Mouse (Mus musculus) megakaryocyte-erythroid progenitor cell, adult 5-6 weeks (primary cell): ENCODE measurements around the gene Dnmt3l. TPM values are rescaled to one million over a fixed set of nuclear protein-coding genes. Genes with fewer than 3 reads are reported as not detected.
"Not testable (repeated sequence)": the region's sequence is repeated elsewhere in the genome, so short reads cannot be mapped to it uniquely, and the experiment has no call there.

Source experiments
- ATAC-seq: replicated peaks from 2 replicates; pipeline ENCODE4 v1.8.0; 2016; ENCODE audit warnings: mild to moderate bottlenecking, inconsistent platforms; ENCODE audit not compliant: severe bottlenecking, poor library complexity, low FRiP score, low TSS enrichment
- total RNA-seq, 2 experiments: library from RNA; stranded (forward) in 1 of 2; stranded (reverse) in 1 of 2; fragments of 200-1000, 215-1000 nt in 1 of 2; fragments of >200 nt in 1 of 2; fragmentation: Nextera tagmentation in 1 of 2; gene quantifications; 2 replicates each; pipeline ENCODE4 v1.2.3; 2014 to 2017

Gene Dnmt3l
- total RNA-seq (2014; fragmentation: Nextera tagmentation) (not detected in 2 replicates), total RNA-seq (2017) (not detected in 2 replicates)

DNA sequence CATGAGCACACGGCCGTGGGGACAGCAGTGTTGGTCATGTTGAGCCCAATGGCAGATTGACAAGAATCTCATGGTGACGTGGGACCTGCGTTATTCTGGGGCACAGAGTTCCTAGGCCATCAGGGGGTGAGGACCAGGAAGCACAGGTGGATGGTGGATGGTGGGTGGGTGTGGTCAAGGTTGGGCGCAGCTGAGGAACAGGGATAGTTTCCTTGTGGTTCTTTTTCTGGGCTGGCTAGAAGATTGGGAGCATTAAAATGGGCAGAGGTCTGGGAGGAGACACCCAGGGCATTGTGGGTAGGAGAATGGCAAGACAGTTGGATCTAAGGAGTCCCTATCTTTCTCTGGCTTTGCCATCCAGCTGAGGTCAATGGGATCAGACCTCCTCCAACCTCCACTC is at the start of gene Dnmt3l:
TSS of gene Dnmt3l (plus strand) at position 301 of the 400 bp plus-strand sequence.
- no peak for ATAC-seq

DNA sequence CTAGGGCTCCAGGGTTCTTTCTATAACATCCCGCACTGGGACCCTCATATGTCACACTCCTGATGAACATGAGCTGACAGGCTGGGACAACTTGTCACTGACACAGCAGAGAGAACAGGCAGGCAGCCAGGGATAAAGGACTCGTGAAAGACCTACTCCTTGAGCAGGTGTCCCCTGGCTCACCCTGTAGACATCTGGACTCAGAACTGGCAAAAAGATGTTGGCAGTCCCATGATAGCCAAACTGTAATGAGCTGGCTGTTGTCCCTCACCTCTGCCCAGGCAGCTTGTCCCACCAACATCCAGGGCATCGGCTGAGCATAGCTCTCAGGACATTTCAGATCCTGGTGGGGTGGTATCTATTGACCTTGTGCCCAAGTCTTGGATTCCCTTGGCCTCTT is 46.1 kb upstream of the Dnmt3l start:
- ATAC-seq: no peak

DNA sequence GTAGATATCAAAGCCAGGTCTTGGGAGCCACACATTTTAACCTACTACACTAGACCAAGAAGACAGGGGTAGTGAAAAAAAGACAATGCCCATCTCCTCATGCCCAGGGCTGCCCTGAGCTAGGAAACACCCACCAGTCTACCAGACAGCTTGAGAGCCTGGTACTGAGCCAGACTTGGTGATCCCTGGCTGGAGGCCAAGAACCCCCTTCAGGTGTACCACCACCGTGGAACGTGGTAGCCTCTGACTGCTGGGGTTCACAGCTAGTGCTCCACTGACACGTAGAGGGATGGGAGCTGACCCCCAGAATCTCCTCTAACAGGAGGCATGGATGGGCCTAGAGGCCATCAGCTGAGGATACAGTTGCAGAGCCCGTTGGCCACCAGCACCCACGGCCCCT is 41.5 kb upstream of the Dnmt3l start:
- no peak for ATAC-seq

DNA sequence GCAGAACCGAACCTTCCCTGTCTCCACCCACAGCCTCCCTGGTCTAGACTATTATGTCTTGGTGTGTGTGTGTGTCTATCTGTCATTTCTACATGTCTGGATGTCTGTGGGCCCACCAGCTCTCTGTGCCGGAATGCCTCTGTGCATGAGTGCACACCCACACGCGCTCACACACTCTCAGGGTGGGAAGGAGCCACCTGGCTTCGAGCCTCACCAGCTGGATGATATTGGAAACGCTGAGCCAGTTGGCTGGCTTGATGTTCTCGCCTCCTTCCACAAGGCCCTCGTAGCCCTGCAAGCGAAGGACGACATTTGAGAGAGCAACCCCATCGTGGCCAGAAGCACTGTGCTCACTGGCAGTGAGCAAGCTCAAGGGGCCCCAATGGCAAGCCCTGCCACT is 40.0 kb upstream of the Dnmt3l start:
- no peak for ATAC-seq

DNA sequence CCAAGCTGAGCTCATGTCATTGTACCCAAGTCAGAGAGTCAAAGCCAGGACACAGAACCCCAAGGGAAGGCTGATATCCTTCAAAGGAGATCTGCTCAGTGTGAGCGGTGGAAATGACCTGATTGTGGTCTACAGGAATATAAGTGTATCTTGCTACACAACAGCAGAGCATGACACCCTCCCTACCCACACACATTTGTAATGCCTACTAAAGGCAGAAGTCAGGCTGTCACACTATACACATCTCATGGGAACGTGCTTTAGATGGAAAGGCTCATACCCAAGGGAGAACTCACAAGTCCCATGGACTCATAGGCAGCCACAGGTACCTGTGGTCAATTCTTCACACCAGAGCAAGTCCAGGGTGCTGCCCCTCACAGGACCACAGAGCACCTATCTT is 39.4 kb upstream of the Dnmt3l start:
- no peak for ATAC-seq

DNA sequence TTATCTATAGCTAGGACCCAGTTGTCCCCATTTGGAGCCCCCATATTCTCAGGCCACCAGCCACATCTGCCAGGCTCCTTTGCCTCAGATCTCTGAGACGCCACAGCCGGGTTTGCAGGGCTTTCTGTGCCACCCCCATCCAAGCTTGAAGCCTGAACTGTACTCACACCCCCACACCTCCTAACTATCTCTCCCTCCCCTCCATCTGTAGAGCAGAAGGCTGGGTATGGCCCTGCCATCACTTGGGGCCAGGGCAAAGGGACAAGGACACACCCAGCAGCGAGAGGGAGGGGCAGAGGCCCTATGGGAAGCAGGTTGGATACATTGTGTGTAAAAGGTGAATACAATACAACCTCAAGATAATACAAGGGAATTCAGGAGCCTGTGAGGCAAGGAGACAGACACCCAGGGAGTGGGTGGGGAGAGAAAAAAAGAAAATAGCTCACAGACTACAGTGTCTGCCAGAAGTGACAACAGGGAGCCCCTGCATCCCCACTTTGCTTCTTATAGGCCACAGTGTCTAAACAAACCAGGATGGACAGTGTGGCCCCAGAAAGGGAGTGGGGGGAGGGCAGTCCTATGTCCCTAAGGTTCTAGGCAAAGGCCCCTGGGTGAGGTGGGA is 37.2 kb upstream of the Dnmt3l start:
- ATAC-seq: no peak

DNA sequence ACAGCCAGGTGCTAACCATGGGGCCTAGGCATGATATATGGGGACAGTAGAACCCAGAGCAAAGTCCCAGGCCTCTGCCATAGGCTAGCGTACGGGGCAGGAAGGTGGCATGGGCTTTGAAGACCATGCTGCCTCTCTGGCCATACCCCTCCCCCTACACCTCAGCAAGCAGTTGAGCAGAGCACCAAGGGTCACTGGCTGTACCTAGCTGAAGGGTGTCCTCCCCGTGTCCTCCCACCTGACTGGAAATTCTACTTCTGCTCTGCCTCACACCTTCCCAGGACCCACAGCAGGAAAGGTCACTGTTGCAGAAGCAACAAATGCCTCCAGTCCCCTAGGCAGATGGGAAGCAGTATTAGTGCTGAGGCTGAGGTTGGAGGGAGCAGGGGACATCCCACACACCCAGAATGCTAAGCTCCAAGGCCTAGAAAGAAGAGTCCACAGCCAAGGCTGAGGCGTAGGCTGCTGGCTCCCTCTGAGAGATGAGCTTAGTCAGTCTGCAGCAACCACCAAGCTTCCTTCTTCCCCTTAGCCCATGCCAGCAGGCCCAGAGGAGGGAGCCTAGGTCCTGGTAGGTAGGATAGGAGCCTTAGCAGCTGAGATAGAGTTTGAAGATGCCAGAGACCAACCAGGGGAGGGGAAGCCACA is 35.8 kb upstream of the Dnmt3l start:
- no peak for ATAC-seq

DNA sequence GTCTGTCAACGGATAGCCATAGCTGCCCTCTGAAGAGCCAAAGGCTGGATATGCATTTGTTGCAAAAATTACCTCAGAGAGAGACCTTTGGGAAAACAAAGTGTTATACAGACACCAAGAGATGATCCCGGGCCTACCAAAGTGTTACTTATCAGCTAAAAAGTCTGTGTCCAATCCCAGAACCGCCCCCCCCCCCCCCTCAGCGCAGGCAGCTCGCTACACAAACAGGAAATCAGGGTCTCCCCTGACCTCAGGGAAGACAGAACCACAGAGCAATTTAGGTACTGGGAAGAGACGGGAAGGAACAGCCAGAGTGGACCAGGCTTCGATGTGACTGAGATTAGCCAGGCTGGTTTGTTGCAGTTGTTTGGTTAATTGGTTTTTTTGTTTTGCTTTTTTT is 34.5 kb upstream of the Dnmt3l start:
- ATAC-seq: no peak

DNA sequence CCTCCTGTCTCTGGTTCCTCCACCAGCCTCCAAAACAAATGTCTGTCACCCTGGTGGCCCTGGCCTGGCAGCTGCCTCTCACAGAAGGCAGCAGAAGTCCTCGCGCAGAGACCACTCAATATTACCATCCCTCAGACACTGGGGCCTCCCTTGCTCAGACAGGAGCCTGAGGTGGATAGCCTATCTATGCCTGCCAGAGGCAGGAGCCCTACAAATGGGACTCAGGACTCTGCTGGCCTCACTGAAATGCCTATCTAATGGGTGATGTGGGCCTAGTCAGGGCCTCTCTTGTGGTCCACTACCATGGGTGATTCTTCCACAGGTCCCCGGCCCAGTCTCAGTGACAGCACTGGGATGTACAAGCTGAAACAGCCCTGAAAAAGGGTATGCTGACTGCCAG is 33.6 kb upstream of the Dnmt3l start:
- ATAC-seq: peak; percentile 46

DNA sequence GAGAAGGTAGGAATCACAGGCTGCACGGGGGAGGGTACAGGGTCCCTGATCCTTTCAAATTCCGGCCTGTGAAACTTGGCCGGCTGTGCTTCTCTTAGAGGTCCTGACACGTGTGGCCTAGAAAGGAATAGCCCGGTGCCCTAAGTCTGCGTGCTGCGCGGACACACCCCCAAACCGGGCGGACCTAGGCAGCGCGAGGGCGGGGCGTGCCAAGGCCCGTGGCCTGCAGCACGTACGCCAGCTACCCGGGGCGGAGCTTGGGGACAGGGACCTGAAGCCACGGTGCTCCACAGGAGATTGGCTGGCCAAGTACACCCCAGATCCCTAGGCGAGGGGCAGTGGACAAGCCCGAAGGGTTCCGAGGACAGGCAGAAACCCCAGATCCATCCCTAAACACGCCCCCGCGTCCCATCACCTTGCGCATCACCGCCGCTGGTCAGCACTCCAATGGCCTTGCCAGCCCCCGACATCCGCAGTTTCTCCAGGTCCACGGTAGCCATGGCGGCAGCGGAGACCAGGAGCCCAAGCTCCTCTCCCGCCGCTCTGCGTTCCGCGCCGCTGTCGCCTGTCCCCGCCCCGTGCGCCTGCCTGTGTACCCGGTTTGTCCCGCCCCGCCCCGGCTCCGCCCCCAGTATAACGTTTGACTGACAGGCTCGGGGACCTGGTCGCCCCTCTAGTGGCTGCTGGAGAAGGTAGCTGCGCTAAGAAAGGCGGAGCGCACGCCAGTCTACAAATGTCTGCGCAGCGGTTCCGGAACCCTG is 32.4 kb upstream of the Dnmt3l start:
- ATAC-seq: peak; percentile 92

DNA sequence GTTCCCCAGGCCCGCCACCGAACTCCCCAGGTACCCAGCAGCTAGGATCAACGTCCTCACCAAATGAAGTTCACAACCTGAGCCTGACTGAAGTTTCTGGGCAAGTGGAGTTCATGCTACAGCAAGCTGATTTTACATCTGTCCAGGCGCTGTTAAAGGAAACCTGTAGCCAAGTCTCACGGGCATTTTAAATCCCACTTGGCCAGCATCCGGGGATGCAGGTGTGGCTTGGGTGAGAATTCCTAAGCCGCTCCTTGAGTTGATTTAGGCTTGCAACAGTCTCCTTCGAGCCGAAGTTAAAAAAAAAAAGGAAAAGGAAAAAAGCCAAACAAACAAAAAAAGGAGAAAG is 31.8 kb upstream of the Dnmt3l start, which contains the start of gene Pfkl:
TSS of gene Pfkl (minus strand) at position 139 of the 349 bp plus-strand sequence.
- peak; percentile 1; the same call in 1 of the 2 replicates for ATAC-seq

DNA sequence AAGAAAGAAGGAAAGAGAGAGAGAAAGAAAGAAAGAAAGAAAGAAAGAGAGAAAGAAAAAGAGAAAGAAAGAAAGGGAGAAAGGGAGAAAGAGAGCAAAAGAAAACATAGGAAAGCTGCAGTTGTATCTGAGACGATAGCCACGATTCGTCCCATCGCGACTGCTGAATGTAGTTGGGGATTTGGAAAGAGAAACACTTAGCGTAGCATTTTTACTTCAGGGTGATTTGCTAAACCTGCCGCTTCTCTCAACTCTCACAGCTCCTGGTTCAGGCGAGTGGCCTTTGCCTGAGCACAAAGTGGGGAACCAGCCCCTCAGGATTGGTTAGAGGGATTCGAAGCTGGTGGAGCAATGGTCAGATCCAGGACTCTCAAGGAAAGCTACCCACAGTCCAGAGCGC is 31.4 kb upstream of the Dnmt3l start:
- no peak for ATAC-seq

DNA sequence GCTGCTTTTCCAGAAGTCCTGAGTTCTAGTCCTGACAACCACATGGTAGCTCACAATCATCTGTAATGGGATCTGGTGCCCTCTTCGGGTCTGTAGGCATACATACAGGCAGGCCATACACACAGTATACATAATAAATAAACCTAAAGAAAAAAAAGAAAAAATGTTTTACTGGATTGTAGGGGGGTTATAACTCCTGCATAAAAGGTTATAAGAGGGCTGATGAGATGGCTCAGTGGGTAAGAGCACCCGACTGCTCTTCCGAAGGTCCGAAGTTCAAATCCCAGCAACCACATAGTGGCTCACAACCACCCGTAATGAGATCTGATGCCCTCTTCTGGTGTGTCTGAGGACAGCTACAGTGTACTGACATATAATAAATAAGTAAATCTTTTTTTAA is 30.6 kb upstream of the Dnmt3l start:
- ATAC-seq: not testable (repeated sequence)

DNA sequence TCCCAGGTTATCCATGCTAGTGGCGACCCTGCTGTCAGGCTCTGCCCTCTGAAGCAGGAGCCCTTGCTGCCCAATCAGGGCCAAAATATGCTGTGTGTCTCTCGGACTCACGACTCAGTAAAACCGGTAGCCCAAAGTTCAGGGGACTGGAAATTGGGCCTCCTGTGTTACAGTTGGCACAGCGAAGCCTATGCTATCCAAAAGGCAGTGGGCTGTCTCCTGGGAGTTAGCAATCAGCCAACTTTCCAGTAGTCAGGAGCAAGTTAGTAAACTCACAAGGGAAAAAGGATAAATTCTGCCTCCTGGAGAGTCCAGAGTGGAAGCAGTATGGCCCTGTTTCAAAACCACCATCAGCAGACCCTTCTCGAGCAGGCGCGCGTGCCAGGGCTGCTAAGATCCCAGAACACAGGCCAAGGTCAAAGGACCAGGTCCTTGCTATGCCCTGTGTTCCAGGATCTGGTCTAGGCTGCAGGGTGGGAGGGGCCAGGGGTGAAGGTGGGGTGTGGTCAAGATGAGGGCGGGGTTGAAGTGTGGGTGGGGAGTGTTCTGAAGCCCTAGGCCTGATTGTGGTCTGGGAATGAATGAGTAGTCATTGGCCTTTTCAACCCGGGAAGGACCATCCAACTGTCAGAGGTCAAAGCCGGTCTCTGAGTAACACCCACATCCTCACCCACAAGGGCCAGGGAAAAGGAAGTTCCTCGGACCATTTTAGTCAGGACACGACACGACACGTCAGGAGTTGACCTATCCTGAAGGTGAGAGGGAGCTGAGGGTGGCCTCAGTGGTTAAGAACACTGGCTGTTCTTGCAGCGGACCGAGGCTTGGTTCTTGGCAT is 28.9 kb upstream of the Dnmt3l start:
- no peak for ATAC-seq

DNA sequence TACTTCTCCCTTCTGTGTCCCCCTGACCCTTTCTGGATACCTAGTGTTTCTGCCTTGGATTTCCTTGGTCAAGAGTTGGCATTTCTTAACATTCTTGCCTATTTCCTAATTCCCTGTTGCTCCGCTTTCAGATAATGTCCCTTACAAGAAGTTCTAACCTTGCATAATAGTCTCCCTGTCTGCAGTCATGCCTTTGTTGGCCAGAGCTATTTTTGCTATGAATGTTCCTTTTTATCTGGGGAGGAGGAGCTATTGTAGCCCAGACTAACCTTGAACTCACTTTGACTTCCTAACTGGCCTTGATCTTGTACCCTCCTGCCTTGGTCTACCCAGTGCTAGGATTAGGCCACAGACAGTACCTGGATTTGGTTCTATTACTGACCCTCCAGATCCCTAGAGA is 26.3 kb upstream of the Dnmt3l start:
- ATAC-seq: no peak

DNA sequence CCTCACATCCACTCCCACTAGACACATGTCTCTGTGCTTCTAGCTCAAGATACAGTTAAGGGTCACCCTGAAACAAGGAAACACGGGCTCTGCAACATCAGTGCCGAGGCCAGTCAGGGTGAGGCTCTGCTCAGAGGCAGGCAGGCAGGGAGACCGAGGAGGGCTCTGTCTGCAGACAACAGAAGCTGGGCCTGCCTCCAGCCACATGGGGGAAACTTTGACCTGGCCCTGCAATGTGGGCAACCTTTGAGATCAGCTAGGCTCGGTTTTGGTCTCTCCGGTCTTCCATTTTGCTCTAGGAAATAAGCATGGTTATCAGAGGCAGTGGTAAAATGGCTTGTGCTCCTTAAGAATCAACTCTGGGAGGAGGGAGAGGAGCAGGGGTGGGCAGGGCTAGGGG is 25.4 kb upstream of the Dnmt3l start:
- ATAC-seq: no peak

DNA sequence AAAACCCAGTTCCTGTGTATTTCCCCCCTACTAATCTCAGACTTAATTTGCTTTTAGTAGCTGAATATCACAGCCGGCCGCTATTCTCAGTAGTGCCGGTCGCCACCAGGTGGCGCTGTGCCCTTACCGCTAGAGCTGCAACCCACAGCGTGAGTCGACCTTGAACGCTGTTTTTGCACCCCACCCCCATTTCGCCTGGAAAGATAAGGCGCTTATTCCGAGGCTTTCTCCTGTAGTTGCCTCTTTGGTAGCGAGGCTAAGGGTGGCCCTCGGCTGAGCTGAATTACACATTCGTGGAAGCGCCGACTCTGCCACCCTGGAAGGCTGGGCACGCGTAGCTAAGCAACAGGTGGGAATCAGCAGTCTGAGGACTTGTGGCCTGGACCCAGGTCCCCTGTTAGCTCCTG is 22.9 kb upstream of the Dnmt3l start:
- peak; percentile 98 for ATAC-seq

DNA sequence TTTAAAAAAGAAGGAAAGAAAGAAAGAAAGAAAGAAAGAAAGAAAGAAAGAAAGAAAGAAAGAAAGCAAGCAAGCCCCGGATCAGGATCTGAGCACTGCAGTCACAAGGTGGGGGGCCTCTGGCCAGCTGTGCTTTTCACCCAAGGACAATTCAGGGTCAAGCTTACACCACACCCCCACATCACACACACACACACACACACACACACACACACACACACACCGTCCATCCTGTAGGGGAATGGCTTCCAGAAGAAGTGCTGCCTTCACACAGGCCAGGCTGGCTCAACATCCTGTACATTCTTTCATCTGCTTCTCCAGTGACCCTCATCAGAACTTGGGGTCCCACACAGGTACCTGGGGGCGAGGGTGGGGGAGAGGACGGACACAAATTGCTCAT is 22.5 kb upstream of the Dnmt3l start:
- ATAC-seq: no peak

DNA sequence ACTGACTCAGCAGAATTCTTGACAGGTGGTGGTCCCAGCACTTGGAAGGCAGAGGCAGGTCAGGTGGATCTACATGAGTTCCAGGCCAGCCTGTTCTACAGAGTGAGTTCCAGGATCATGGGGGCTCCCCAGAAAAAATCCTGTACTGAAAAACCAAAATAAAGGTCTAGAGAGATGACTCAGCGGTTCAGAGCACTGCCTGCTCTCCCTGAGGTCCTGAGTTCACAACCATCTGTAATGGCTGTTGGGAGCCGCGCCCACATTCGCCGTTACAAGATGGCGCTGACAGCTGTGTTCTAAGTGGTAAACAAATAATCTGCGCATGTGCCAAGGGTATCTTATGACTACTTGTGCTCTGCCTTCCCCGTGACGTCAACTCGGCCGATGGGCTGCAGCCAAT is 21.8 kb upstream of the Dnmt3l start:
- not testable (repeated sequence) for ATAC-seq

DNA sequence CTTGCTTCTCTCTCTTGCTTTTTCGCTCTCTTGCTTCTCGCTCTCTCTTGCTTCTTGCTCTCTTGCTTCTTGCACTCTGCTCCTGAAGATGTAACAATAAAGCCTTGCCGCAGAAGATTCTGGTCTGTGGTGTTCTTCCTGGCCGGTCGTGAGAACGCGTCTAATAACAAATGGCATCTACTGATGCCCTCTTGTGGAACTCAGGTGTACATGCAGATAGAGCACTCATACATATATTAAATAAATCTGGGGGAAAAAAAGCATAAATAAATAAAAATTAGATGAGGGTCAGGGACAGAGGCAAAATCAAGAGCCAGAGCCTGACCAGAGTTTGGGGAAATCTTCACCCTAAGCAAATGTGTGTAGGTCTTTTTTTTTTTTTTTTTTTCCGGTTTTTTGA is 16.3 kb upstream of the Dnmt3l start:
- ATAC-seq: not testable (repeated sequence)
